Mouse (Mus musculus): Measurements from ENCODE around the gene Pold4. TPM values are rescaled to one million over a fixed set of nuclear protein-coding genes. Genes with fewer than 3 reads are reported as not detected.

Pold4 gene
- polyA plus RNA-seq, 1 experiment from 2014 or later: 25.5 TPM

DNA sequence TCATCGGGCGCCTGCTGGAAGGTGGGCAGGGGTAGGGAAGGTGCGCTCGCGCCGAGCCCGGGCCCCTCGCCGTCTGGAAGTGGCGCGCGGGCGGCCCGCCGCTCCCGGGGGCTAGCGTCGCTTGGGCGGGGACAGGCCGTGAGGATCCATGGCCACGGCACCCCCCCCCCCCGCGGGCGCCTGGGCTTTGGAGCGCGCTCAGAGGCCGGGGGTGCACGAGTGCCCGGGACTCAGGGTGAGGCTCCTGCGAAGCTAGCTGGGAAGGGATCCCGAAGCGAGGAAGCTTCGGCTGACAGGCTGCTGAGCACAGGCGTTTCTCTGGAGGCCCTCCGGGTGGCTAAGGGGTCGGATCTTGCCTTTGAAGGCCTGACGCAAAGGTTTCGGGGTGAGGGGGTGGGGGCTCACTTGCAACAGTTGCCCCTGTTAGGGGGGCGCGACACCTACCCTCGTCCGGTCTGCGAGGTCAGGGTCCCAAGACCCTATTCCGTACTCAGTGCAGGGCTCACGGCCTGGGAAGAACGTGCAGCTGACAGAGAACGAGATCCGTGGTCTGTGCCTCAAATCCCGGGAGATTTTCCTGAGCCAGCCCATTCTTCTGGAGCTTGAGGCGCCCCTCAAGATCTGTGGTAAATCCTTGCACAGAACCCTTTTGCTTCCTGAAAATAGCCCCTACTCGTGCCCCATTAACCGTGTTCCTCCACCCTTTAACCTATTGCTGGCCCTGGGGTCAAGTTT is 39.3 kb upstream of the Pold4 start:
- ATAC-seq (ENCODE audit: insufficient number of reproducible peaks, insufficient read depth, low FRiP score, low read depth): peak; percentile 39; the same call in 1 of the 2 replicates
- peaks cover 23% of the 10 kb centered on the region for H3K4me1 ChIP-seq (ENCODE audit: control insufficient read depth, insufficient read depth, low read length)
- under 1% methylated on average over 52 of the region's 52 CpGs for WGBS

DNA sequence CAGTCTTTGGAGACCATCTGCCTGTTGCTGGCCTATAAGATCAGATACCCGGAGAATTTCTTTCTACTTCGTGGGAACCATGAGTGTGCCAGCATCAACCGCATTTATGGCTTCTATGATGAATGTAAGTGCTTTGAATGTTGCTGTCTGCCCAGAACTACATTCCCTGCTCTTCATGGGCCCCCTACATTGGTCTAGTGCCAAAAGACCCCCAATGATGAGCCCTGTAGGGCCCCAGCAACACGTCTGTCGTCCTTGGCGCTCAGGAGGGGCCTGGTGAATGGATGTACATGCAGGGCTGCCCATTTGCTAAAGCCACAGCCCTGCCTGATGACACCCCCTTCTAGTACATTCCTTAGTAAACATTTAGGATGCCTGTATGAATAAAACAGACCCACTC is 38.6 kb upstream of the Pold4 start:
- Histone ChIP-seq H3K27ac (ENCODE audit: low read length) (no peak overlapping the region), H3K4me1 (ENCODE audit: control insufficient read depth, insufficient read depth, low read length) (peaks cover 23% of the 10 kb centered on the region), H3K9ac (replicated peaks; ENCODE audit: low read depth, low read length) (peak overlapping the region; percentile 92), H3K4me3 (ENCODE audit: low read depth, low read length) (peak overlapping the region; percentile 98), H3K4me2 (replicated peaks; ENCODE audit: low read depth, low read length) (peak overlapping the region; percentile 97), H3K36me3 (ENCODE audit: control insufficient read depth, insufficient read depth, low read length) (peaks cover 46% of the 10 kb centered on the region), H3K27me3 (ENCODE audit: control insufficient read depth, insufficient read depth, low read length) (no peaks in the 10 kb centered on the region), H3K9me3 (ENCODE audit: control insufficient read depth, low read depth, low read length) (no peaks in the 10 kb centered on the region)
- ATAC-seq (ENCODE audit: insufficient number of reproducible peaks, insufficient read depth, low FRiP score, low read depth): no peak
- 47% methylated on average over 6 of the region's 6 CpGs for WGBS

More for the DNA sequence above, 39.3 kb upstream of the Pold4 start:
- peak overlapping the region; percentile 97 for H3K4me2 ChIP-seq (replicated peaks; ENCODE audit: low read depth, low read length)
- peak overlapping the region; percentile 96 for H3K27ac ChIP-seq (ENCODE audit: low read length)
- H3K9ac ChIP-seq (replicated peaks; ENCODE audit: low read depth, low read length): peak overlapping the region; percentile 92
- H3K27me3 ChIP-seq (ENCODE audit: control insufficient read depth, insufficient read depth, low read length): no peaks in the 10 kb centered on the region
- H3K9me3 ChIP-seq (ENCODE audit: control insufficient read depth, low read depth, low read length): no peaks in the 10 kb centered on the region
- H3K36me3 ChIP-seq (ENCODE audit: control insufficient read depth, insufficient read depth, low read length): peaks cover 44% of the 10 kb centered on the region
- H3K4me3 ChIP-seq (ENCODE audit: low read depth, low read length): peak overlapping the region; percentile 98

DNA sequence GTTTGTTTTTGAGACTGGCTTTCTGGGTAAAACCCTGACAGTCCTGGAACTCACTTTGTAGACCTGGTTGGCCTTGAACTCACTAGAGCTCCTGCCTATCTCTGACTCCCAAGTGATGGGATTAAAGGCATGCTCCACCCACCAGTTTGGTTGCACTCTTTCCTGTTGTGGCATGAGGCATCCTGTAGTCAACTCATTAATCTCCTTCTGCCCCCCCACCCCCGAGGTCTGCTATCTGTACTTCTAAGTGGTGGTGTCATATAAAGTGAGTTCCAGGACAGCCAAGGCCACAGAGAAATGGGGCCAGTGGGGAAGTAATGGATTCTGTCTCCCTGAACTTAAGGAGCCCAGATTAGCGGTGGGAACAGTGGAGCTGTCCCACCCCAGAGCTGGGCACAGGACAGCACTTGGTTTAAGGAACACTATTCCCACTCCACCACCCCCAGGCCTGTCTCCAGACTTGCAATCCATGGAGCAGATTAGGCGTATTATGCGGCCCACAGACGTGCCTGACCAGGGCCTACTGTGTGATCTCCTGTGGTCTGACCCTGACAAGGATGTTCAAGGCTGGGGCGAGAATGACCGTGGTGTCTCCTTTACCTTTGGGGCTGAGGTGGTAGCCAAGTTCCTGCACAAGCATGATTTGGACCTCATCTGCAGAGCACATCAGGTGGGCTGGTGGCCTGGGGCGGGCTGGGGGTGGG is 37.5 kb upstream of the Pold4 start:
- H3K9me3 ChIP-seq (ENCODE audit: control insufficient read depth, low read depth, low read length): no peaks in the 10 kb centered on the region
- WGBS: 81% methylated on average over 8 of the region's 8 CpGs
- ATAC-seq (ENCODE audit: insufficient number of reproducible peaks, insufficient read depth, low FRiP score, low read depth): no peak
- no peak overlapping the region for H3K9ac ChIP-seq (replicated peaks; ENCODE audit: low read depth, low read length)
- H3K4me1 ChIP-seq (ENCODE audit: control insufficient read depth, insufficient read depth, low read length): peaks cover 23% of the 10 kb centered on the region
- H3K4me2 ChIP-seq (replicated peaks; ENCODE audit: low read depth, low read length): no peak overlapping the region
- no peaks in the 10 kb centered on the region for H3K27me3 ChIP-seq (ENCODE audit: control insufficient read depth, insufficient read depth, low read length)
- no peak overlapping the region for H3K4me3 ChIP-seq (ENCODE audit: low read depth, low read length)
- no peak overlapping the region for H3K27ac ChIP-seq (ENCODE audit: low read length)
- H3K36me3 ChIP-seq (ENCODE audit: control insufficient read depth, insufficient read depth, low read length): peaks cover 54% of the 10 kb centered on the region

DNA sequence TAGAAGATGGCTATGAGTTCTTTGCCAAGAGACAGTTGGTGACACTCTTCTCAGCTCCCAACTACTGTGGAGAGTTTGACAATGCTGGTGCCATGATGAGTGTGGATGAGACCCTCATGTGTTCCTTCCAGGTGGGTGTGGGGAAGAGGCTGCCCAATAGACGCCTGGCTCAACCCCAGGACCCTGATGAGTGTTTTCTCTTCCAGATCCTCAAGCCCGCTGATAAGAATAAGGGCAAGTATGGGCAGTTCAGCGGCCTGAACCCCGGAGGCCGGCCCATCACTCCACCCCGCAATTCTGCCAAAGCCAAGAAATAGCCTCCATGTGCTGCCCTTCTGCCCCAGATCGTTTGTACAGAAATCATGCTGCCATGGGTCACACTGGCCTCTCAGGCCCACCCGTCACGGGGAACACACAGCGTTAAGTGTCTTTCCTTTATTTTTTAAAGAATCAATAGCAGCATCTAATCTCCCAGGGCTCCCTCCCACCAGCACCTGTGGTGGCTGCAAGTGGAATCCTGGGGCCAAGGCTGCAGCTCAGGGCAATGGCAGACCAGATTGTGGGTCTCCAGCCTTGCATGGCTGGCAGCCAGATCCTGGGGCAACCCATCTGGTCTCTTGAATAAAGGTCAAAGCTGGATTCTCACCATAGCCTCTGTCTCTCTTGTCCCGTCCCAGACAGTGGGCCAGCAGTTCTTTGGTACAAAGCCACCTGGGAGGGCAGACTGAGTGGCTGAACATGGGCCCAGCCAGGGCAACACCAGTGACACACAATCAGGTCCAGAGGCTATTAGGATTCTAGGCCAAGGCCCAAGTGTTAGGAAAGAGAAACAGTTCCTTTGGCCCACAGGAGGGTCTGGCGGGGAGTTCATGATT is 36.7 kb upstream of the Pold4 start:
- Histone ChIP-seq H3K4me3 (ENCODE audit: low read depth, low read length) (no peak overlapping the region), H3K27ac (ENCODE audit: low read length) (no peak overlapping the region), H3K36me3 (ENCODE audit: control insufficient read depth, insufficient read depth, low read length) (peaks cover 61% of the 10 kb centered on the region), H3K27me3 (ENCODE audit: control insufficient read depth, insufficient read depth, low read length) (no peaks in the 10 kb centered on the region), H3K9ac (replicated peaks; ENCODE audit: low read depth, low read length) (no peak overlapping the region), H3K9me3 (ENCODE audit: control insufficient read depth, low read depth, low read length) (no peaks in the 10 kb centered on the region), H3K4me1 (ENCODE audit: control insufficient read depth, insufficient read depth, low read length) (peaks cover 23% of the 10 kb centered on the region), H3K4me2 (replicated peaks; ENCODE audit: low read depth, low read length) (no peak overlapping the region)
- ATAC-seq (ENCODE audit: insufficient number of reproducible peaks, insufficient read depth, low FRiP score, low read depth): no peak
- 73% methylated on average over 12 of the region's 12 CpGs for WGBS

DNA sequence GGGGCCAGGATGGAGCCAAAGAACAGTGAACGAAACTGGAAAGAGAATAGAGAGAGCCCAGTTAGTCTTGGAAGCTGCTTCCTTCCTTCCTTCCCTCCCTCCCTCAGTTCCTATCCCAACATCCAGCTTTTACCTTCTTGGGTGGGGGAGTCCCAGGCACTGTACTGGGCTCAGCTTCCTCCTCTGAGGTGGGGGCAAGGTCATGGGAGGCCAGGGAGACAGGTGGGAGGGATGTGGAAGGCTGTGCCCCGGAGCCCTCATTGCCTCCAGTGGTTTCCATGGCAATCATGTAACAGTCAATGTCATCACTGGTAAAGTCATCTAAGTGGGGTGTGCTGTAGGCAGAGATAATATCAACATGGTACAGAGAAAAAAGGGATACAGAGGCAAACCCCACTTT is 35.7 kb upstream of the Pold4 start:
- Histone ChIP-seq H3K36me3 (ENCODE audit: control insufficient read depth, insufficient read depth, low read length) (peaks cover 65% of the 10 kb centered on the region), H3K9ac (replicated peaks; ENCODE audit: low read depth, low read length) (no peak overlapping the region), H3K4me1 (ENCODE audit: control insufficient read depth, insufficient read depth, low read length) (peaks cover 31% of the 10 kb centered on the region), H3K27me3 (ENCODE audit: control insufficient read depth, insufficient read depth, low read length) (no peaks in the 10 kb centered on the region), H3K4me2 (replicated peaks; ENCODE audit: low read depth, low read length) (no peak overlapping the region), H3K9me3 (ENCODE audit: control insufficient read depth, low read depth, low read length) (no peaks in the 10 kb centered on the region), H3K4me3 (ENCODE audit: low read depth, low read length) (no peak overlapping the region), H3K27ac (ENCODE audit: low read length) (no peak overlapping the region)
- ATAC-seq (ENCODE audit: insufficient number of reproducible peaks, insufficient read depth, low FRiP score, low read depth): no peak
- 54% methylated on average over 2 of the region's 2 CpGs for WGBS

DNA sequence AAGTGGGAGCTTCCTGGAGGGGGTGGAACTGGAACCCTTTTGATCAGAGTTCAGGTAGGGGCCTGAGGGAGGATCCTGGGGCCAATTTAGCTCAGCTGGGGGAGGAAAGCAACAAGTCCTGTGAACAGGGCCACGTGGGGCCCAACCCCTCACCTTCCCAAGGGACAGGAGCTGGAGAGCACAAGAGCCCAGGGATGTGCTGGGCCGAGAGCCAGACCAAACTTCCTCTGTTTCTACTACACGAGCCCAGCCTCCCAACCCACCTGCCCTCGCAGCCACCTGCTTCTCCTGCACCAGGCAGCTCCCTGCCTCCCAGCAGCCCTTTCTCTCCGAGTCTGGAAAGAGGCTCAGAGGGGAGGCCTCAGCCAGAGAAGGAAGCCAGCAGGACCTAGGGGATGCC is 35.2 kb upstream of the Pold4 start:
- Histone ChIP-seq H3K4me3 (ENCODE audit: low read depth, low read length) (no peak overlapping the region), H3K4me1 (ENCODE audit: control insufficient read depth, insufficient read depth, low read length) (peaks cover 31% of the 10 kb centered on the region), H3K9ac (replicated peaks; ENCODE audit: low read depth, low read length) (no peak overlapping the region), H3K4me2 (replicated peaks; ENCODE audit: low read depth, low read length) (no peak overlapping the region), H3K27me3 (ENCODE audit: control insufficient read depth, insufficient read depth, low read length) (no peaks in the 10 kb centered on the region), H3K27ac (ENCODE audit: low read length) (no peak overlapping the region), H3K36me3 (ENCODE audit: control insufficient read depth, insufficient read depth, low read length) (peaks cover 65% of the 10 kb centered on the region), H3K9me3 (ENCODE audit: control insufficient read depth, low read depth, low read length) (no peaks in the 10 kb centered on the region)
- WGBS: 44% methylated on average over 5 of the region's 5 CpGs
- ATAC-seq (ENCODE audit: insufficient number of reproducible peaks, insufficient read depth, low FRiP score, low read depth): no peak

DNA sequence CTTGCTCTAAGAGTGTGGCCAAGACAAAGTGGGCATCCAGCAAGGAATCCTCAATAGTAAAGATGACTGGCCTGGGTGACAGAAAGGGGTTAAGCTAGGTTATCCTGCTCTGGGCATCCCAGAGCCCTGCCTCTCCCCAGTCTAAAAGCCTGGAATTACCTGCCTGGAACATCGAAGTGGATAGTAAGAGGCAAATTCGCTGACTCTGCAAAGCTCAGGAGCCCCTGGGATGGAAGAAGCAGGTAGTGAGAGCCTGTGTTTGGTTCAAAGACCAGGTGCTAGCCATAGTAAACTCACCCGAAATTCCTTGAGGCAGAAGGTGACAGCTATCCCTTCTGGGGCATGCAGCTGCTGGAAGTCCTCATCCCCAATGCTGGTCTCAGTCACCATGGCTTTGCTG is 34.5 kb upstream of the Pold4 start:
- Histone ChIP-seq H3K4me3 (ENCODE audit: low read depth, low read length) (no peak overlapping the region), H3K4me1 (ENCODE audit: control insufficient read depth, insufficient read depth, low read length) (peaks cover 34% of the 10 kb centered on the region), H3K27me3 (ENCODE audit: control insufficient read depth, insufficient read depth, low read length) (no peaks in the 10 kb centered on the region), H3K9me3 (ENCODE audit: control insufficient read depth, low read depth, low read length) (no peaks in the 10 kb centered on the region), H3K4me2 (replicated peaks; ENCODE audit: low read depth, low read length) (no peak overlapping the region), H3K36me3 (ENCODE audit: control insufficient read depth, insufficient read depth, low read length) (peaks cover 65% of the 10 kb centered on the region), H3K27ac (ENCODE audit: low read length) (no peak overlapping the region), H3K9ac (replicated peaks; ENCODE audit: low read depth, low read length) (no peak overlapping the region)
- 73% methylated on average over 3 of the region's 3 CpGs for WGBS
- no peak for ATAC-seq (ENCODE audit: insufficient number of reproducible peaks, insufficient read depth, low FRiP score, low read depth)

DNA sequence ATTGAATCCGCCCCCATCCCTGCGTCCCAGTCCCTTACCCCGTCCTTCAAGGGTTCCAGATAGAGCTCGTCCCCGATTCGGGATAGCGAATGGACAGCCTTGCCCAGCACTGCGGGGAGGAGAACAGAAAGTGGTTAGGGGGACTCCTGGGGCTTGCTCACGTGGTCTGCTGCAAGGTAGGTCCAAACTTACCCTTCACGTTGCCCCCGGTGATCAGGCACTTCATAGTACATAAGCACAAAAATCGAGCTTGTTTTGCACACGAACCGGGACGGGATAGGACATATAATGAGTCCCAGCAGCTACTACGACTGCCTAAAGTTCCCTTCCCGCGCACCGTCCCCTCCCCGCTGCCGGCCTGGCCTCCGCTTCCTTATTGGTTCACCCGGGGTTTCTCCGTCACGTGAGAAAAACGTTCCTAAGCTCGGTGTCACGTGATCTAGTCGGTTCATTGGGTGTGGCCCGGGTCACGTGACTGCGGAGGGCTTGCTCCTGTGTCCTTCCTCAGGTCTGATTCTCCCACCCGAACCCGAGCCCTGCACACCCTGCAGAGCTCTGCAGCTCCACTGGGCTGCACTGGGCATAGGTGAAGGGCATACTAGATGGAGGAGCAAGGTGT is 30.3 kb upstream of the Pold4 start, which contains the start of gene Rad9a:
Gene Rad9a, minus strand, starts transcription at position 372 of the 619 bp plus-strand sequence.
- Histone ChIP-seq H3K36me3 (ENCODE audit: control insufficient read depth, insufficient read depth, low read length) (peaks cover 31% of the 10 kb centered on the region), H3K27me3 (ENCODE audit: control insufficient read depth, insufficient read depth, low read length) (no peaks in the 10 kb centered on the region), H3K4me3 (ENCODE audit: low read depth, low read length) (peak within 1 kb of the TSS; percentile 75), H3K9ac (replicated peaks; ENCODE audit: low read depth, low read length) (peak within 1 kb of the TSS; percentile 69), H3K4me1 (ENCODE audit: control insufficient read depth, insufficient read depth, low read length) (peaks cover 19% of the 10 kb centered on the region; the same call in 1 of the 2 replicates), H3K27ac (ENCODE audit: low read length) (peak within 1 kb of the TSS; percentile 69), H3K4me2 (replicated peaks; ENCODE audit: low read depth, low read length) (peak within 1 kb of the TSS; percentile 75), H3K9me3 (ENCODE audit: control insufficient read depth, low read depth, low read length) (no peaks in the 10 kb centered on the region)
- ATAC-seq (ENCODE audit: insufficient number of reproducible peaks, insufficient read depth, low FRiP score, low read depth): peak; percentile 86
- under 1% methylated on average over 34 of the region's 34 CpGs for WGBS

All from stomach, embryonic 14.5 days (tissue).